Mouse (Mus musculus) spleen, postnatal 4 days (tissue): Measurements from ENCODE around the gene Arhgap25.
A peak's percentile ranks its signal among the peaks of the same experiment; 100 is the strongest.
"Not testable (repeated sequence)": the region's sequence is repeated elsewhere in the genome, so short reads cannot be mapped to it uniquely, and the experiment has no call there.

Experiments used
- DNase-seq, 2 experiments: peaks; one replicate each; pipeline ENCODE4 v3.0.0; 2022; ENCODE audit warnings: low spot score in 2 of 2

The Arhgap25 gene

GRCm38 (mm10) chr6:87503976-87504375 is 29.1 kb downstream of the Arhgap25 start:
- DNase-seq: no peak

GRCm38 (mm10) chr6:87503536-87503935 is 29.5 kb downstream of the Arhgap25 start:
- no peak for DNase-seq

- peak; percentile 46 to 70 for DNase-seq
Observed at GRCm38 (mm10) chr6:87502831-87503286, 30.2 kb downstream of the Arhgap25 start.

GRCm38 (mm10) chr6:87502411-87502810 is 30.6 kb downstream of the Arhgap25 start:
- DNase-seq: no peak

GRCm38 (mm10) chr6:87500696-87501095 is 32.4 kb downstream of the Arhgap25 start:
- DNase-seq: no peak

- no peak for DNase-seq
Observed at GRCm38 (mm10) chr6:87499791-87500190, 33.3 kb downstream of the Arhgap25 start.

- peak; percentile 51 to 79 for DNase-seq
Observed at GRCm38 (mm10) chr6:87496143-87496542, 36.9 kb downstream of the Arhgap25 start.

- DNase-seq: no peak
Observed at GRCm38 (mm10) chr6:87494339-87494738, 38.7 kb downstream of the Arhgap25 start.

- DNase-seq: no peak
Observed at GRCm38 (mm10) chr6:87487657-87488426, 45.2 kb downstream of the Arhgap25 start.

GRCm38 (mm10) chr6:87484806-87485205 is 48.3 kb downstream of the Arhgap25 start:
- DNase-seq: no peak

- no peak for DNase-seq
Observed at GRCm38 (mm10) chr6:87483900-87484289, 49.2 kb downstream of the Arhgap25 start.

GRCm38 (mm10) chr6:87483224-87483899 is 49.7 kb downstream of the Arhgap25 start:
- no peak for DNase-seq

- no peak for DNase-seq
Observed at GRCm38 (mm10) chr6:87479291-87479999, 53.6 kb downstream of the Arhgap25 start.

- no peak for DNase-seq
Observed at GRCm38 (mm10) chr6:87478847-87479246, 54.2 kb downstream of the Arhgap25 start.

GRCm38 (mm10) chr6:87475223-87475622 is 57.8 kb downstream of the Arhgap25 start:
- DNase-seq: no peak

GRCm38 (mm10) chr6:87470098-87470497 is 63.0 kb downstream of the Arhgap25 start:
- not testable (repeated sequence) for DNase-seq

- no peak for DNase-seq
Observed at GRCm38 (mm10) chr6:87468372-87468771, 64.7 kb downstream of the Arhgap25 start.

GRCm38 (mm10) chr6:87467373-87467772 is 65.7 kb downstream of the Arhgap25 start:
- DNase-seq: no peak

- peak; percentile 62 to 84 for DNase-seq
Observed at GRCm38 (mm10) chr6:87466221-87466620, 66.8 kb downstream of the Arhgap25 start.

GRCm38 (mm10) chr6:87455507-87455906 is 77.6 kb downstream of the Arhgap25 start:
- DNase-seq: no peak

GRCm38 (mm10) chr6:87451771-87452170 is 81.3 kb downstream of the Arhgap25 start:
- no peak for DNase-seq

GRCm38 (mm10) chr6:87451016-87451415 is 82.0 kb downstream of the Arhgap25 start:
- no peak for DNase-seq
